Mouse (Mus musculus): ENCODE results near the gene Tacc3. TPM values are rescaled to one million over a fixed set of nuclear protein-coding genes. Genes with fewer than 3 reads are reported as not detected.
A peak's percentile ranks its signal among the peaks of the same experiment; 100 is the strongest.

Gene Tacc3
- polyA plus RNA-seq, 1 experiment, result 33.1 TPM

GRCm38 (mm10) chr5:33696430-33696829 lies 38.5 kb downstream of the Tacc3 start:
- no peak for DNase-seq (ENCODE audit: low read depth)
- TF ChIP-seq CTCF (IDR thresholded peaks at IDR 0.05; ENCODE audit: borderline replicate concordance, extremely low read depth, insufficient read depth, insufficient read length) (no peak), POLR2A (IDR thresholded peaks at IDR 0.05; ENCODE audit: borderline replicate concordance, extremely low read depth, insufficient read depth, insufficient read length, poor library complexity, severe bottlenecking) (no peak)

GRCm38 (mm10) chr5:33697534-33697933 lies 39.6 kb downstream of the Tacc3 start:
- TF ChIP-seq CTCF (IDR thresholded peaks at IDR 0.05; ENCODE audit: borderline replicate concordance, extremely low read depth, insufficient read depth, insufficient read length), result no peak
- no peak for TF ChIP-seq POLR2A (IDR thresholded peaks at IDR 0.05; ENCODE audit: borderline replicate concordance, extremely low read depth, insufficient read depth, insufficient read length, poor library complexity, severe bottlenecking)
- DNase-seq (ENCODE audit: low read depth), result no peak

- TF ChIP-seq POLR2A (IDR thresholded peaks at IDR 0.05; ENCODE audit: borderline replicate concordance, extremely low read depth, insufficient read depth, insufficient read length, poor library complexity, severe bottlenecking) (no peak), CTCF (IDR thresholded peaks at IDR 0.05; ENCODE audit: borderline replicate concordance, extremely low read depth, insufficient read depth, insufficient read length) (no peak)
- peak; percentile 97 for DNase-seq (ENCODE audit: low read depth)
Observed at GRCm38 (mm10) chr5:33697947-33698512, 40.1 kb downstream of the Tacc3 start.

GRCm38 (mm10) chr5:33698669-33699068 lies 40.7 kb downstream of the Tacc3 start:
- TF ChIP-seq POLR2A (IDR thresholded peaks at IDR 0.05; ENCODE audit: borderline replicate concordance, extremely low read depth, insufficient read depth, insufficient read length, poor library complexity, severe bottlenecking) (no peak), CTCF (IDR thresholded peaks at IDR 0.05; ENCODE audit: borderline replicate concordance, extremely low read depth, insufficient read depth, insufficient read length) (no peak)
- DNase-seq (ENCODE audit: low read depth), result no peak

GRCm38 (mm10) chr5:33700010-33700409 lies 42.1 kb downstream of the Tacc3 start:
- TF ChIP-seq POLR2A (IDR thresholded peaks at IDR 0.05; ENCODE audit: borderline replicate concordance, extremely low read depth, insufficient read depth, insufficient read length, poor library complexity, severe bottlenecking) (no peak), CTCF (IDR thresholded peaks at IDR 0.05; ENCODE audit: borderline replicate concordance, extremely low read depth, insufficient read depth, insufficient read length) (no peak)

GRCm38 (mm10) chr5:33701832-33702231 lies 43.9 kb downstream of the Tacc3 start:
- DNase-seq (ENCODE audit: low read depth), result no peak
- TF ChIP-seq CTCF (IDR thresholded peaks at IDR 0.05; ENCODE audit: borderline replicate concordance, extremely low read depth, insufficient read depth, insufficient read length) (no peak), POLR2A (IDR thresholded peaks at IDR 0.05; ENCODE audit: borderline replicate concordance, extremely low read depth, insufficient read depth, insufficient read length, poor library complexity, severe bottlenecking) (no peak)

More at GRCm38 (mm10) chr5:33700010-33700409, 42.1 kb downstream of the Tacc3 start:
- no peak for DNase-seq (ENCODE audit: low read depth)

GRCm38 (mm10) chr5:33703999-33704398 lies 46.1 kb downstream of the Tacc3 start:
- no peak for TF ChIP-seq POLR2A (IDR thresholded peaks at IDR 0.05; ENCODE audit: borderline replicate concordance, extremely low read depth, insufficient read depth, insufficient read length, poor library complexity, severe bottlenecking)
- TF ChIP-seq CTCF (IDR thresholded peaks at IDR 0.05; ENCODE audit: borderline replicate concordance, extremely low read depth, insufficient read depth, insufficient read length), result no peak
- DNase-seq (ENCODE audit: low read depth), result peak; percentile 86

GRCm38 (mm10) chr5:33704945-33705611 lies 47.1 kb downstream of the Tacc3 start:
- TF ChIP-seq POLR2A (IDR thresholded peaks at IDR 0.05; ENCODE audit: borderline replicate concordance, extremely low read depth, insufficient read depth, insufficient read length, poor library complexity, severe bottlenecking) (no peak), CTCF (IDR thresholded peaks at IDR 0.05; ENCODE audit: borderline replicate concordance, extremely low read depth, insufficient read depth, insufficient read length) (no peak)
- DNase-seq (ENCODE audit: low read depth), result peak; percentile 92

- no peak for TF ChIP-seq POLR2A (IDR thresholded peaks at IDR 0.05; ENCODE audit: borderline replicate concordance, extremely low read depth, insufficient read depth, insufficient read length, poor library complexity, severe bottlenecking)
- TF ChIP-seq CTCF (IDR thresholded peaks at IDR 0.05; ENCODE audit: borderline replicate concordance, extremely low read depth, insufficient read depth, insufficient read length), result no peak
- DNase-seq (ENCODE audit: low read depth), result peak; percentile 51
Observed at GRCm38 (mm10) chr5:33705612-33706349, 47.9 kb downstream of the Tacc3 start.

GRCm38 (mm10) chr5:33706350-33706629 lies 48.4 kb downstream of the Tacc3 start:
- DNase-seq (ENCODE audit: low read depth), result no peak
- TF ChIP-seq CTCF (IDR thresholded peaks at IDR 0.05; ENCODE audit: borderline replicate concordance, extremely low read depth, insufficient read depth, insufficient read length) (no peak), POLR2A (IDR thresholded peaks at IDR 0.05; ENCODE audit: borderline replicate concordance, extremely low read depth, insufficient read depth, insufficient read length, poor library complexity, severe bottlenecking) (no peak)

GRCm38 (mm10) chr5:33707163-33707562 lies 49.2 kb downstream of the Tacc3 start:
- DNase-seq (ENCODE audit: low read depth), result no peak
- TF ChIP-seq POLR2A (IDR thresholded peaks at IDR 0.05; ENCODE audit: borderline replicate concordance, extremely low read depth, insufficient read depth, insufficient read length, poor library complexity, severe bottlenecking) (no peak), CTCF (IDR thresholded peaks at IDR 0.05; ENCODE audit: borderline replicate concordance, extremely low read depth, insufficient read depth, insufficient read length) (no peak)

Data from brain, embryonic 14.5 days (tissue).